Mouse (Mus musculus): Measurements from ENCODE around the gene Col6a4.

The Col6a4 gene

DNA sequence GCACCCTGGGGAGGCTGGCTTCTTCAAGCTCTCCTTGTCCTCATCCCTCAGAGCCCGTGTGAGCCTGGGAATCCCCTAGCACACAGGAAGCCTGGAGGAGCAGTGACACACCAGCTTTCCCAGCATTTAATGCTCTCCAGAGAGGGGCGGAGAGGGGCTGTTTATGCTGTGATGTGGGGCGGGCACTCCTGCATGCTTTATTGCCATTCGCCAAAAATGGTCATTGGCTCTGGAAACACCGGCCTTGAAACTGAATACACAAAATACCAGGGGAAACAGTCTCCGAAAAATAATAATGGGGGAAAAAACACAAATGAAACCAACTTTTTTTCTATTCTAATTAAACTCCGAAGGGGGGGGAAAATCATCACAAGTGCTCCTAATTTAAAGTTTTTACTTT is at the start of gene Col6a4:
Gene Col6a4, minus strand, starts transcription at position 101 of the 400 bp plus-strand sequence.
- no peak for DNase-seq

DNA sequence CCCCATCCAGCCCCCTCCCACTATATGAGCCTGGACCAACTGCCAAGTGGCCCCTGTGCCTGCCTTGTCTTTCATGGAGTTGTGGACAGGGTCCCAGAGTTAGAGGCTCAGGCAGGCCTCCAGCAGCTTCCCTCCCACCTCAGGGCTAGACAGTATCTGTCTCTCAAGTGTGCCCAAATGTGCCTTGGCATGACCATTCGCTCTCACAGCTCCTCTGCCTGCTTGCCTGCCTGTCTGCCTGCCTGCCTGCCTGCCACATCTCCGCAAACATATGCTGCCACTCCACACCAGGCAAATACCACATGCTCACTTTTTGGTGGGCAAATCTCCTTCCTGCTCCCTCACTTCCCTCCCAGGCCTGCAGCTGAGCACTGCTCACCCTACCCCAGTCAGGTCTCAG is 49.0 kb upstream of the Col6a4 start:
- DNase-seq: no peak

GRCm38 (mm10) chr9:106144176-106144575 is 47.6 kb upstream of the Col6a4 start:
- no peak for DNase-seq

DNA sequence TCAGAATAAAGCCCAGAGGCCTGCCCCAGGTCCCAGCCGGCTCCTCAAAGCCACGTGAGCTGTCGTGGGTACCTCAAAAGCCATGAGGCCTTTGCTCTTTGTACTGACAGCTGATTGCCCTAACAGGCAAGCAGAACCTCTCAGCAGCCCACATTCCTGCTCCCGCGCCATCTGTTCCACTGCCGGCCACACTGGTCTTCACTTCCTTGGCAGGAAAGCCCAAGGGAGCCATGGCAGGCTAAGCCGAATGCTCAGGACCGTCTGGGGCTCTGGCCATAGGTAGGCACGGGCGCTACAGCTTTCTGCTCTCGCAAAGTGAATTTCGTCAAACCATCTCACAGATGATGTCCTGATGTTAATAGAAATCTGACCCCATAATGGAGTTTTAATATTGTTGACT is 45.4 kb upstream of the Col6a4 start:
- DNase-seq: peak; percentile 72

GRCm38 (mm10) chr9:106139763-106140162 is 43.2 kb upstream of the Col6a4 start:
- DNase-seq: no peak

DNA sequence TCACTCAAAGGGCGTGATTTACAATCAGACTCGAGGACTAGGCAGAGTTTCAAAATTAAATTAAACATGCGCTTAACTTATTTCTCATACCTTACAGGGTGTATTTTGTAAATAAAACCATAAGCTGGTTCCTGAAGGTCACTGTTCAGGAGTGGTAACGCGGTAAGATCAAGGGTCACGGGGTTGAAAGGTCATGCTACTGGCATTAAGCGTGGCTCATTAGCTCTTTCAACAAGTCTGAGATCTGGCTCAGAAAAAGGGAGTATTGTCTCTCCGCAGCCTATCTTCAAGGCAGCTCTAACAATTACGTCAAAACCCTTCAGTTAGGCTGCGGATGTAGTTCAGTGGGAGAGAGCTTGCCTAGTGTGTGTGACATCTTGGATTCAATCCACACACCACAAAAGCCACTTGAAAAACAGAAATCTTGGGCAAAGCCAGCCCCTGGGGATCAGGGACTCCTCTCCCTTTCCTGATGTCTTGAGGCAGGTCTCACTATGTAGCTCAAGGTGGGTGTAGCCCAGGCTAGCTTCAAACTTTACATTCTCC is 41.2 kb upstream of the Col6a4 start:
- no peak for DNase-seq

DNA sequence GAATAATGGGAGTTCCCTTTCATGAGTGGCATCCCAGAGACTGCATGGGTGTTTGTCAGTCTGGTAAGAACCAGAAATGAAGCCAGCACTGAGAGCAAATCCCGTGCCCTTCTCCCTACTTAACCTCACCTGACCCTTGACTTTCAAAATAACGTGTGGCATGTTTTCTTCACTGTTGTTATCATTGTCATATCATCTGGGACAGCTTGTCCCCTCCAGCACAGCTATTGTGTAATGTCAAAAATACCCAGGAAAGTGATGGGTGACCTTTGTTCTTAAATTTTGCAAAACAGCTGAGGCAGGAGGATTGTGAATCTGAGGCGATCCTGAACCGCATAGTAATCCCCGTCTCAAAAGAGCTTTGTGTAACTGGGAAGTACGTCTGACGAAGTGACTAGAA is 33.7 kb upstream of the Col6a4 start:
- DNase-seq: no peak

GRCm38 (mm10) chr9:106129072-106129471 is 32.5 kb upstream of the Col6a4 start:
- DNase-seq: no peak

DNA sequence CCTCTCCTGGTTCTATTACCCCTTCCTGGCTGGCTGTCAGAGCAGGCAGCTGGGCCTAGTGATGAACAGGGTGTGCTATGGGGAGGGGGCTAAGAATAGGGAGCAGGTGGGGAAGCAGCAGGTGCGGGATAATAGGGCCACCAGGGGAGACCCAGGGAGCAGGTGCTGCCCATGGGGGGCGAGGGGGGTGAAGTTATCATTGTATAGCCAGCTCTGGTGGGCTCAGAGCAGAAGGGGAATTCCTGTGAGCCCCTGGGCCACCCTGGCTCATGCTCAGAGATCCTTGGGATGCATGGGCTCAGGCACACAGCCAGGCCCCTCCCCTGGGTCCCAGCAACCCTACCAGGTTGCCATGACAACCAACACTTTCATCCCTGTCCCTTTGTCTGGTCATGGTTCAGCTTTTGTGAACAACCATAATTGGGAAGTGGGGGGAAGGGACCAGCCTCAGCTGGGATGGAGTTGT is 30.2 kb upstream of the Col6a4 start:
- no peak for DNase-seq

DNA sequence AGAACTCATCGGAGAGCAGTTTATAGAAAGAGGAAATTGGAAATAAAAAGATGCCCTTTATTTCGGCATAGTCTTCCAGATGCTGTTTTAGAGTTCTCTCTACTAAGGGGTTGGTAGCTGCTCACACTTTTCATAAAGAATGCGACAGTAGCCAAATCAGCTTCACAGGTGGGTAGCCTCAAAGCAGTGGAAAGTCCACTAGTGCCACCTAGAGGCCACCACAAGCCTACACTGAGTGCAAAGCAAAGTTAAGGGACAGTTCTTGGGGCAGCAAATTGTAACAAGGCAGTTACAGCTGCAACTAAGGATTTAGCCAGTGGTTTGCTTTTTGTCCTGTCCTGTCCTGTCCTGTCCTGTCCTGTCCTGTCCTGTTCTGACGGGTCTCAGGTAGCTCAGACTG is 27.0 kb upstream of the Col6a4 start:
- DNase-seq: no peak

GRCm38 (mm10) chr9:106119075-106119474 is 22.5 kb upstream of the Col6a4 start:
- no peak for DNase-seq

- no peak for DNase-seq
Measured at GRCm38 (mm10) chr9:106115801-106116424, 19.3 kb upstream of the Col6a4 start.

DNA sequence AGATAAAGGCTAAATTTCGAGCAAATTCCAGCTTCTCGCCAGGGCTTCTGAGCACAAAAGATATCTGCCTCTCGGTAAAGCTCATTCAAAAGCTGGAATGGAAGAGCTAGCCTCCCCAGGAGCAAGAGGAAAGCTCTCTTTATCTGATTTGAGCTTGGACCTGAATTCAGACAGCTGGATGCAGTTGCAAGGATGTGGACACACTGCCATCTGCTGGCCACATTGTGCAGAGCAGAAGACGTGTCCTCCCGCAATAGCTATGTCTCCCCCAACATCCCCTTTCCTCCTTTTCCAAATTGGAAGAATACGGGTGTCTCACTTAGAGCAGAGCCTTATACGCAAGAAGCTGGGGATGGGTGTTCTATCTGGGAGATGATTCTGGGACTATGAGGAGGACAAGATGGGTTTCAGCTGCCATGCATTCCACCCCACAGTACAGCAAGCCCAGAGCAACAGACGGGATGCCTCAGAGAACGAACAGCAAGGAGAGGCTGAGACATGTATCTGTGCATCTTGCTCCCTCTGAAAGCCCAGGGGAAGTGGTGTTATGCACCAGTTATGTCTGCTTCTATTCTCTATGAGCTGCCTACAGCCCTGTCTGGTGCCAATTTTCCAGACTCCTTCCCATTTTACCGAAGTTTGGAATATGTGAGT is 16.3 kb upstream of the Col6a4 start:
- peak; percentile 77 for DNase-seq

- no peak for DNase-seq
Measured at GRCm38 (mm10) chr9:106106241-106106640, 9.7 kb upstream of the Col6a4 start.

- DNase-seq: no peak
Measured at GRCm38 (mm10) chr9:106104401-106104800, 7.8 kb upstream of the Col6a4 start.

DNA sequence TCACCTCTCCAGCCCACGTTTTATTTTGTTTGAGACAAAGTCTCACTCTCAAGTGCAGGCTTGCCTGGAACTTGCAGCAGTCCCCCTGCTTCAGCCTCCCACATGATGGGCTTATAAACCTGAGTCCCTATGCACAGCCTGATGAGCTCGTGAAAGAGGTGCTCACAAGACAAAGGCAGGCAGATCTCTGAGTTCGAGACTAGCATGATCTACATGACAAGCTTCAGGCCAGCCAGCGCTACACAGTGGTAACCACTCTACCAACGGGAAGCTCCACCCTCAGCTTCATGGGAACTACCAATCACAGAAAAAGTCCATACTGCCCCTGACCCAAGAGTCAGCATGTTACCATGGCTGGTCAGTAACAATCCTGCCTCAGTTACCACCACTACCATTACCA is 4.6 kb upstream of the Col6a4 start:
- no peak for DNase-seq

DNA sequence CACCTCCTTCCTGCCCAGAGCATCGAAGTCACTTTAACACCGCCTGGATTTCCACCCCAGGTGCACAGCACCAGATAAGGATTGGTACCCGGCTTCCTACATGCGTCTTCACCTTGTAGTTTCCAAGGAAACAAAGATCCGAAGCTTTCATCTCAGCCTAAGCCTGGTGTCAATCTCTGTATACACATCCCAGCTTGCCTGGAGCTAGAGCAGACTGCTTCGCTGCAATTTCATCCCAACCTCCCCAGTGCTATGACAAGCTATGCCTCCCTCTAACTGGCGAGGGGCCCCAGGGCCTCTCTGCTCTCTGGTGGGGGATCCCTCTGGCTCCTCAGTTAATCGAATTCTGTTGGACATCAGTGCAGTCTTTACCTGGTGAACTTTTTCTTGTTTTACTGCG is 3.7 kb upstream of the Col6a4 start:
- DNase-seq: no peak

GRCm38 (mm10) chr9:106099379-106100021 is 2.9 kb upstream of the Col6a4 start:
- DNase-seq: no peak

- no peak for DNase-seq
Measured at GRCm38 (mm10) chr9:106081528-106081927, 15.1 kb downstream of the Col6a4 start.

DNA sequence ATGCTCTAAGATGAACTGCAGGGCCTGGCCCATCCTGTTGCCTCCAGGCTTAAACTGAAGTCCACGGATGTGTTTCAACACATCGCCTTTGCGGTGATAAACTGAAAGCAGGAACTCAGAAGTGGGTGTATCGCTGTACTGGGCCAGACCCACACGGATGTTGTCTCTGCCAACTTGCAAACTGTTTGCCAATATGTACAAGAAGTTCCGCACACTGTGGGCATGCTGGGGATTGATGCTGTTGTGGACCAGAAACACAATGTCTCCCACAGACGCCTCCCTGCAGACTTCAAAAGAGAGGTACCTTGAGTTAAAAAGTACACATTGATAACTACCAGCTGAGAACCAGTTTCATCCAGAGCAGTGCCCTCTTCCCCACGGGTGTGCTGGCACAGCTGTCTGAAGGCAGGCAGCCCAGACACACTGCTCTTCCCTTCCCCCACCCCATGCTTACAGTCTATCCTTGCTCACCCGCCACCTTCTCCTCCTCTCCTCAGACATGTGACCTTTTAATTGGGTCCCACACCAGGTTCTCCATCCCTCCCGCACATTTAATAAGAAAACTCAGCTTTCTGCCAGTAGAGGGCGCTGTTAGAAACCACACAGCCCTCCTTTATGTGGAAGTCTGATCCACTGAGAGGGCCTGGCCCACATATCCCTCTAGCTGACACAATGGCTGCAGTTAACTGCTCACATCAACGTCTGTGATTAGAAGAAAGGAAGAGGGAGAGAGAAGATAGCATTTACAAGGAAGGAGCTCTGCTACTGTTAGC is 16.1 kb downstream of the Col6a4 start:
- no peak for DNase-seq

DNA sequence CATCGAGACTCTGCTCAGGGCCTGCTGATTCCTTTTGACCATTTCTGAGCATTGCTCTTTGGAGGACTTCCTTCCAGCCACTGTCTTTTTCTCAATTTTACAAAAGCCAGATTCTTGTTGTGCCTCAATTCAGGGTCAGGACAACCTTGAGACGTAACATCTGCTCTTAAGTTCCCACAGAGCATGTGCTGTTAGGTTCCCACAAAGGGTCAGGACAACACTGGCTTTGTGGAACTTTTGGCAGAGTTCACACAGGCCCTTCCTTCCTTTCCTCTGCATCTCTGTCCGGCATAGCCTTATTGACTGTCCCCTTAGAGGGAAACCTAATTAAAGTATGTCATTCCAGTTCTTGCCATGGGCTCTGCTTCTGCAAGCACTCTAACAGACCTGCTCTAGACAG is 18.6 kb downstream of the Col6a4 start:
- no peak for DNase-seq

- DNase-seq: peak; percentile 66
Measured at GRCm38 (mm10) chr9:106076234-106076633, 20.3 kb downstream of the Col6a4 start.

DNA sequence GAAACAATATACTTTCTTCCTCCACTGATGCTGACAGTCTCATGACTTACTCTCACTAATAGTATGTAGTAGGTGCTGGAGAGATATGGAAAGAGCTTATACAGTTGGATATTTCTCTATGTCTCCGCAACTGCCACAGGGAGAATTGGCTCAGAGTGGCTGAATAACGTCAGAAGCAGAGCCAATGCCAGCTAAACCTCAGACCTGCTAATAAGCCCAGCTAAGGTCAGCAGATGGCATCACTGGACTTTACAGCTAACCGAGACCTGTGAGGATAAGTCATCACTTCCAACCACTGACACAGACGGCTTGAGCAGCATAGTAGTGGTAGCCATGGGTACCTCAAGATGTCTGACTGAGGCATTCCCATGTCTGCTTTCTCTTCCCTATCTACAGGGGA is 22.6 kb downstream of the Col6a4 start:
- DNase-seq: peak; percentile 46

Data from cerebellum, adult 8-10 months (tissue).